Mouse (Mus musculus) CD4-positive, CD25-positive, alpha-beta regulatory T cell, adult 4 months (primary cell): ENCODE data around the gene Ap3s2. TPM values are rescaled to one million over a fixed set of nuclear protein-coding genes. Genes with fewer than 3 reads are reported as not detected.

Experiments
- ATAC-seq: one replicate; pipeline ENCODE4 v1.8.0; 2017
- polyA plus RNA-seq, 2 experiments: library from polyadenylated mRNA; unstranded; fragments of 100-300 nt; shearing (Covaris generic); gene quantifications; one replicate each; pipeline ENCODE4 v1.2.1; 2017

Gene Ap3s2
- polyA plus RNA-seq, 2 experiments from 2014 or later: 31.8 to 32.9 TPM

DNA sequence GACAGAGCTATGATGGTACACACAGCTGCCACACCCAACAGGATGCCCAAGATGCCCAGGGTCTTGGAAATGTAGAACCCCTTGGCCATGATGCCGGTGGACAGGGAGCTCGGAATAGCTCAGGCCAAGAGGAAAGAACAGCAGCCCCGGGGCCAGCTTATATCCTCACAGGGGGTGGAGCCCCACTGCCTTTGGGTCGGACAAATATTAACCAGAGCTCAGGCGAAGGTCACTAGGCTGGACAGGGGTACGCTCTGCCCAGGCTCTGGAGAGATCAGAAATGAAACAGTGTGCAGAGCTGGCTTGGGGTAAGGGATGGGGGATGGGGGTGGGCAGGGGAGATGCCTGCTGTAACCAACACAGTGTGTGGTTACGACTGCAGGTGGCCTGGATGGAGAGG lies 78.3 kb downstream of the Ap3s2 start:
- no peak for ATAC-seq

DNA sequence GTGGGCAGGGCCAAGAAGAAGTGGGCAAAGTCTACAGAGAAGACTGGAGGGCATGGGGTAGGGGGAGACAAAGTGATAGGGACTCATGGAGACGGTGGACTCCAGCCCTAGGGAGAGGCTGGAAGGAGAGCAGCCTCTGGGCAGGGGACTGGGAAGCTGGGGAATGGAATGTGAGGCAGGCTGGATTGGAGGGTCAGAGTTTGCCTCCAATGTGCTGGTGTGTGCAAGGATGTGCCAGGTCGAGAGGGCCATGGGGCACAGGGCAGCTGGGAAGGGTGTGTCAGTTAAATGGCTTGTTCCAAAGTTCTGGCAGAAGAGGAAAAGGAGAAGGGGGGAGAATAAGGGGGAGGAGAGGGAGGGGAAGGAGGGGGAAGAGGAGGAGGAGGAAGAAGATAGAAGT lies 83.2 kb downstream of the Ap3s2 start:
- no peak for ATAC-seq

DNA sequence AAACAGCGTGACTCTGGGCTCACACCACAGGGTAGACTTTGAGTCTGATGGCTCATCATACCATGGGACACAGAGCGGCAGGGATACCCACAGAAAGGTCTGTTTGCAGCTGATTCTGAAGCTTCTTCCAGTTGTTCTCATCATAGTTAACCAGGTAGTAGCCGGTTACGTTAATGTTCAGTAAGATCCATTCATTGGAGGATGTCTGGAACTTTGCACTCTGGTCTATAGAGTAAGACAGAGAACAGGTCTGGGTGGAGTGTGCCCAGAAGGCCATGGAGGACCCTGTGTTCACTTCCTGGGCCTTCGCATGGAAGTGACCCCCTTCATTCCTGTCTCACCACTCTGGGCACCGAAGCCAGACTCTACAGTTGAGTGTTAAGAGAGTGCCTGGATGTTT lies 85.3 kb downstream of the Ap3s2 start:
- no peak for ATAC-seq

DNA sequence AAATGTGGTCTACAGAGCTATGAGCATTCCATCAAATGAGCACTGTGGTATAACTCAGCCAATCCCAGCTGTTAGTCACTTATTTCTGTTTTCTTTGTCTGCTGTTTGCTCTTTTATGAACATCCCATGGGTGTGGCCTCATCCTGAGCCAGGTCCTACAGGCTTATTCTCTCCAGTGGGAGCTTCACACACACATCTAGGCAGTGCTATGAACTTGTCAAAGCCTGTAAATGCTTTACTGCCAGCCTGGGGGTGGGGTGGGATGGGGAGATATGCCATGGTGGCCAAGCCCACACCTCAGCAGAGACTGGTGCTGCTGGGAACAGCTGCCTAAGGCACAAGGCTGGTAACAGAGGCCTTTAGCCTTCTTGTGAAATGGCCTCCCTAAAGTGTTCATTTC lies 87.5 kb downstream of the Ap3s2 start:
- no peak for ATAC-seq

DNA sequence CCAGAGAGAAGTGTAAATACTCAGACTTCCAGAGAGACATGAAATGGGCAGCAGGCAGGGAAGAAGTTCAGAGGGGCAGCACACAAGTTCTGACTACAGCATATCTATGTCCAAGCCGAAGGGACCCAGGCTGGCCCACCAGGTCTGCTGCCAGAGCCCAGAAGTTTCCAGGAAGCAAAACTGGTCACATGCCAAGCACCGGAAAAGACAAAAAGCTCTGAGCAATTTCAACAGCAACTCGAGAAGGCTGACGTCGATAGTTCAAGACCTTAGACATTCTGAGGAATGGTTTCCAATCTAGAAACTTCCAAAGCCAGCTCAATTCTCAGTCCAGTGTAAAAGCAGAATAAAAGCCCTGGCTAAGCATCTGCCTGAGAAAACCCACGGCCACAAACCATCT lies 88.9 kb downstream of the Ap3s2 start:
- ATAC-seq: no peak

DNA sequence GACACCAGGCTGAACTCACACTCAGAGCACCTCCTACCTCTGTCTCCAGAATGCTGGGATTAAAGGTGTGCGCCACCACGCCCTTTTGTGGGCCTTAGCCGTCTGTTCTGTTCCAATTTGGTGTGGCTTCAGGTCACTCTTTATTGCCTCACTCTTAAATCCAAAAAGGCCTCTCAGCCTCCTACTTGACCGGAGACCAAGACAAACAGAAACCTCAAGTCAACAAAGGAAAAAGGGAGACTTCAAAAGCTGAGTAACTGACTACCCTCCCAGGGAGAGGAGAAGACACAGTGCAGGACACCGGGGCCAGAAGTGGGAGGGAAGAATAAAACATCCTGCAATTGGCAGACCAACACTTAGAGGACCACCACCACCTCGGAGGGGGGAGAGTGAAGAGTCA lies 89.3 kb downstream of the Ap3s2 start:
- ATAC-seq: no peak

DNA sequence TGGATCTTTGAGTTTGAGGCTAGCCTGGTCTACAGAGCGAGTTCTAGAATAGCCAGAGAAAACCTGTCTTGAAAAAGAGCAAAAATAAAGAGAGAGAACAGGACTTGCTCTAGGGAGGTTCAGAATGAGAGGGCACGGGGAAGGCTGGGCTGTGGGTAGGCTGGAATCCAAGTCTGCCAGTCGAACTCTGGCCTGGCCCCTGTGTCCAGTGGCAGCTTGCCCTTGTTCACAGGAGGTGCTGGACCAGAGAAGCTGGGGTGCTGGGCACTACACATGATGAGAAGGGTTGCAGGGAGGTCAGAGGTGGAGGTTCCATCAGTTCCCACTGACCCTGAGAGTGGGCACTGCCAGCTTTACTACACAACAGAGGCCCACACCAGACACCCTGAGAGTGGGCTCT lies 92.1 kb downstream of the Ap3s2 start:
- no peak for ATAC-seq

Other genes with a start within 250 kb of the Ap3s2 start
- under 1 TPM in 1 of 2 experiments, not detected in 1; 0.58 TPM for gene Kif7, start 204.9 kb downstream of the Ap3s2 start, polyA plus RNA-seq
- gene Plin1, start 187.7 kb downstream of the Ap3s2 start, polyA plus RNA-seq: not detected
- gene Pex11a, start 177.5 kb downstream of the Ap3s2 start, polyA plus RNA-seq: 1 to 10 TPM; 2.9 to 3.2 TPM
- under 1 TPM in 1 of 2 experiments, not detected in 1; 0.28 TPM for gene Wdr93, start 177.5 kb downstream of the Ap3s2 start, polyA plus RNA-seq
- not detected for gene Mesp1, start 126.9 kb downstream of the Ap3s2 start, polyA plus RNA-seq
- under 1 TPM in 1 of 2 experiments, not detected in 1; 0.42 TPM for gene Mesp2, start 109.9 kb downstream of the Ap3s2 start, polyA plus RNA-seq
- under 1 TPM in 1 of 2 experiments, not detected in 1; 0.54 TPM for gene Anpep, start 59.6 kb downstream of the Ap3s2 start, polyA plus RNA-seq
- not detected for gene Arpin, start 14.7 kb upstream of the Ap3s2 start, polyA plus RNA-seq
- gene Zfp710, start 104.2 kb upstream of the Ap3s2 start, polyA plus RNA-seq: 1 to 10 TPM; 4.1 to 7.0 TPM
- 10 to 100 TPM; 22.4 to 23.9 TPM for gene Idh2, start 194.7 kb upstream of the Ap3s2 start, polyA plus RNA-seq